Mouse (Mus musculus): ENCODE measurements around the gene Rnf217. TPM values are rescaled to one million over a fixed set of nuclear protein-coding genes. Genes with fewer than 3 reads are reported as not detected.

Rnf217 gene
- polyA plus RNA-seq, 1 experiment from 2014 or later: 1.4 TPM

DNA sequence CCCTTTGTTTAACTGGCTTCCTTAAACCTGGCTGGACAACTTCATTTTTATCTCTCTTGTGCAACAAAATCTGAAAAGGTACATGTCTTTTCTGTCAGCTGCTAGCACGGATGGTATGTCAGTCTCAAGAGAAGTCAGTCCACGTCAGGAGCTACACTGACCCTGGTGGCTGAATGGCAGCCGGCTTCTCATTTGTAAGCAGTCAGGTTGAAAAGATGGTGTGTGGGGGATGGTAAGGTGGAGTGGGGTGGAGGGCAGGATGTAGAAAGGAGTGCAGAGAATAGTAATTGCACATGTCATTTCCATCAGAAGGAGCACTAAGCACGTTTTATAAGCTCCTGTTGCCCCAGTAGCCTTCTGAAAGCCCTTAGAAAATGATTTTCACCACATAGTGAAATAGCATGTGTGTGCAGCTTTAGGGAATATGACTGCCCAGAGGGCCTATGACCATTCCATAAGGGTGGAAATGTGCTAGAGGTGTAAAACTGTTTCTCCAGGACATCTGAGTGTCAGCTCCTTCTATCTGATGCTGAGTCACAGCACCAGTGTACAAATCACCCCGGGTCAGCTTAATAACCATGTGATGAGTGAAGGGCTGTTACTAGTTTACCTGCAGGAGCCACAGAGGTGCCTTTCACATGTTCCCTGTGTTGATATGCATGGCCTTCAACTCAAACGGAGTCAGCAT is 80.5 kb downstream of the Rnf217 start:
- H3K4me1 ChIP-seq (ENCODE audit: control insufficient read depth, insufficient read depth, low read length): no peaks in the 10 kb centered on the region
- H3K27me3 ChIP-seq (ENCODE audit: control insufficient read depth, insufficient read depth, low read length): no peaks in the 10 kb centered on the region
- no peak overlapping the region for H3K9ac ChIP-seq (ENCODE audit: low read length)
- no peak overlapping the region for H3K4me2 ChIP-seq (ENCODE audit: low read depth, low read length)
- no peak overlapping the region for H3K27ac ChIP-seq (ENCODE audit: low read length)
- H3K9me3 ChIP-seq (replicated peaks; ENCODE audit: control insufficient read depth, low read length): no peaks in the 10 kb centered on the region
- 46% methylated on average over 6 of the region's 6 CpGs for WGBS
- no peak for ATAC-seq (ENCODE audit: insufficient read depth, low FRiP score)
- H3K4me3 ChIP-seq (replicated peaks; ENCODE audit: low read length): no peak overlapping the region
- H3K36me3 ChIP-seq (ENCODE audit: control insufficient read depth, insufficient read depth, low read length): no peaks in the 10 kb centered on the region

DNA sequence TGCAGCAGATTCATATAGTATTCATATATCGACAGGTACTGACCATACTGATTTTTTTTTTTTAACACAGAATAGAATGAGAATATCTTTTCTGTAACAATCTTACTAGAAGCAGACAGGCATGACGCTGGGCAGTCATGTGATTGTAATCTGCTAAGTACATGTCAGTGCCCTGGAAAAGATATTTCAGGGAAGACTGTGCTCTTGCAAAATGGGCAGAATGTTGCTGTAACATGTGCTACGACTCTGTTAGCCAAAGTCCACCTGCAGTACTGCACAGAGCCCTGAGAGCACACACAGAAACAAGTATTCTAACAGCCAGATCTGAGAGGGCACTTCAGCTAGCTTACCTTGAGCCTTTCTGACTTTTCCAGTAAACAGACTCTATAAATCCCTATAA is 83.3 kb downstream of the Rnf217 start:
- Histone ChIP-seq H3K4me1 (ENCODE audit: control insufficient read depth, insufficient read depth, low read length) (no peaks in the 10 kb centered on the region), H3K9me3 (replicated peaks; ENCODE audit: control insufficient read depth, low read length) (no peaks in the 10 kb centered on the region), H3K36me3 (ENCODE audit: control insufficient read depth, insufficient read depth, low read length) (no peaks in the 10 kb centered on the region), H3K9ac (ENCODE audit: low read length) (no peak overlapping the region), H3K4me3 (replicated peaks; ENCODE audit: low read length) (no peak overlapping the region), H3K4me2 (ENCODE audit: low read depth, low read length) (no peak overlapping the region), H3K27ac (ENCODE audit: low read length) (no peak overlapping the region), H3K27me3 (ENCODE audit: control insufficient read depth, insufficient read depth, low read length) (no peaks in the 10 kb centered on the region)
- 88% methylated on average over 3 of the region's 3 CpGs for WGBS
- ATAC-seq (ENCODE audit: insufficient read depth, low FRiP score): no peak

DNA sequence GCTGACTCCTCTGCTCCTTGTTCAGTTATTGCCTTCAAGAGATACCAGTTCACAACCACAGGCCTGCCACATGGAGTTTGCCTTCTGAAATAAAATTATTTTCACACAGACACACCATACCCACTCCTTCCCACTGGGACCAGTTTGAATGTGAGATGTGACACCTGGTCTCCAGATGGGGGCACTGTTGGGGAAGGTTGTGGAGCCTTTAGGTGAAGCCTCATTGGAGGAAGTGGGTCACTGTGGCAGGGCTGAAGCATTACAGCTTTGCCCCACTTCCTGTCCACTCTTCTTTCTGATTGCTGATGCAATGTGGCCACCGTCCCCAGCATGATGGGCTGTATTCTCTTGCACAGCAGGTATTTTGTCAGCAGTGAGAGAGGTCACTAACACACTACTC is 89.6 kb downstream of the Rnf217 start:
- Histone ChIP-seq H3K4me2 (ENCODE audit: low read depth, low read length) (no peak overlapping the region), H3K9ac (ENCODE audit: low read length) (no peak overlapping the region), H3K36me3 (ENCODE audit: control insufficient read depth, insufficient read depth, low read length) (no peaks in the 10 kb centered on the region), H3K9me3 (replicated peaks; ENCODE audit: control insufficient read depth, low read length) (no peaks in the 10 kb centered on the region), H3K4me1 (ENCODE audit: control insufficient read depth, insufficient read depth, low read length) (no peaks in the 10 kb centered on the region), H3K27ac (ENCODE audit: low read length) (no peak overlapping the region), H3K4me3 (replicated peaks; ENCODE audit: low read length) (no peak overlapping the region), H3K27me3 (ENCODE audit: control insufficient read depth, insufficient read depth, low read length) (no peaks in the 10 kb centered on the region)
- ATAC-seq (ENCODE audit: insufficient read depth, low FRiP score): no peak
- 62% methylated on average over 1 of the region's 1 CpGs for WGBS

DNA sequence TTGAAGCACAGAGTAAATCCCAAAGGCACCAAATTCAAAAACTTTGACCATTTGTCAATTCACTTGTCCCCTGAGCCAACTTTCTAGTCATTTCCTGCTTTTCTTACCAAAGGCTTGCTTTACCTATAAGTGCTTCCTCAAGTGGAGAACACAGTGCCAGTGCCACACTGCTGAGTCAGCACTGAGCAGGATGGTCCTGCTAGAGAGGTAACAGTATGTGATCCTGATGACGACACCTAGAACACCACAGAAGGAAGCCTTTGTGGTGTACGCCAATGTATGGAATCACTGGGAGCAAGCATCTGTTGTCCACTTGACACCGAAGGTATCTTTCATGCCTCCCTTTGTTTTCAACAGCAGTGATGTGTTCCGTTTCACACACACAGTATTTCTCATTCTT is 90.8 kb downstream of the Rnf217 start:
- Histone ChIP-seq H3K4me1 (ENCODE audit: control insufficient read depth, insufficient read depth, low read length) (no peaks in the 10 kb centered on the region), H3K9me3 (replicated peaks; ENCODE audit: control insufficient read depth, low read length) (no peaks in the 10 kb centered on the region), H3K4me2 (ENCODE audit: low read depth, low read length) (no peak overlapping the region), H3K27me3 (ENCODE audit: control insufficient read depth, insufficient read depth, low read length) (no peaks in the 10 kb centered on the region), H3K36me3 (ENCODE audit: control insufficient read depth, insufficient read depth, low read length) (no peaks in the 10 kb centered on the region), H3K4me3 (replicated peaks; ENCODE audit: low read length) (no peak overlapping the region), H3K9ac (ENCODE audit: low read length) (no peak overlapping the region), H3K27ac (ENCODE audit: low read length) (no peak overlapping the region)
- WGBS: 89% methylated on average over 4 of the region's 4 CpGs
- no peak for ATAC-seq (ENCODE audit: insufficient read depth, low FRiP score)

DNA sequence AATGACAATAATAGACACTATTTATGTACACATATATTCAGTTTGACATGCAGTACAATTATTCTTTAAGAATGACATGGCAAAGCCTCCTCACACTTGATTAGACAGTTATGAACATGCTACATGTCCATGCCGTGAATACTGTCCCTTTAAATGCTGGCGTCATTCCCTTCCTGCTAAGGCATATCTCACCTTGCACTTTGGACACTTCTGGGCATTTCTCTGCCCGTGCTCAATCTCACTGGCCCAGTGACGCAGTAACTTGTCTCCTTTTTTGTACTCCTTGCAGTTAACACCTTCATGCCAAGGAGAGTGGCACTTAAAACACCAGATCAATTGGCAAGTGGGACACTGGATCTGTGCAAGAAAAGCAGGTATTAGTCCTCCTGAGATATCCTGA is 91.8 kb downstream of the Rnf217 start:
- H3K36me3 ChIP-seq (ENCODE audit: control insufficient read depth, insufficient read depth, low read length): no peaks in the 10 kb centered on the region
- no peaks in the 10 kb centered on the region for H3K4me1 ChIP-seq (ENCODE audit: control insufficient read depth, insufficient read depth, low read length)
- H3K4me2 ChIP-seq (ENCODE audit: low read depth, low read length): no peak overlapping the region
- H3K9me3 ChIP-seq (replicated peaks; ENCODE audit: control insufficient read depth, low read length): no peaks in the 10 kb centered on the region
- WGBS: 70% methylated on average over 4 of the region's 4 CpGs
- no peak overlapping the region for H3K4me3 ChIP-seq (replicated peaks; ENCODE audit: low read length)
- peak; percentile 66 for ATAC-seq (ENCODE audit: insufficient read depth, low FRiP score)
- no peak overlapping the region for H3K9ac ChIP-seq (ENCODE audit: low read length)
- no peaks in the 10 kb centered on the region for H3K27me3 ChIP-seq (ENCODE audit: control insufficient read depth, insufficient read depth, low read length)
- H3K27ac ChIP-seq (ENCODE audit: low read length): no peak overlapping the region

DNA sequence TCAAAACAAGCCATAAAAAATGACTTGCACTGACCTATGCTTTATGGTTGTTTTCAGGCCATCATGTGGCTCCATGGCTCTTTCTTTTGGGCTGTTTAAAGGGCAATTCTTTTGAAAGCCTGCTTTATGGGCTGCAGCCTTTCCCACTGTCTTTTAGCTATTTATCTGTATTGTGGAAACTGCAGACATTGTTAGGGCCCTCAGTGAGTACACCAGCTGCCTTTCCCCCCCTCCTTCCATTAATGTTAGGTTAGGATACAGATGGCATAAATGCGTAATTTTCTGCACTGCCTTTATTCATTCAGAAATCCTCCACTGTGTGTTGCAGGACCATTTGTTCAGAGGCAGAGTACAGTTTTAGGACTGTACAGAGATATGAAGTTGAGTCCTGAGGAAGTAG is 93.1 kb downstream of the Rnf217 start:
- H3K4me2 ChIP-seq (ENCODE audit: low read depth, low read length): no peak overlapping the region
- H3K9me3 ChIP-seq (replicated peaks; ENCODE audit: control insufficient read depth, low read length): no peaks in the 10 kb centered on the region
- H3K4me1 ChIP-seq (ENCODE audit: control insufficient read depth, insufficient read depth, low read length): no peaks in the 10 kb centered on the region
- 86% methylated on average over 1 of the region's 1 CpGs for WGBS
- no peak overlapping the region for H3K4me3 ChIP-seq (replicated peaks; ENCODE audit: low read length)
- H3K27ac ChIP-seq (ENCODE audit: low read length): no peak overlapping the region
- no peaks in the 10 kb centered on the region for H3K27me3 ChIP-seq (ENCODE audit: control insufficient read depth, insufficient read depth, low read length)
- no peak for ATAC-seq (ENCODE audit: insufficient read depth, low FRiP score)
- no peaks in the 10 kb centered on the region for H3K36me3 ChIP-seq (ENCODE audit: control insufficient read depth, insufficient read depth, low read length)
- H3K9ac ChIP-seq (ENCODE audit: low read length): no peak overlapping the region

DNA sequence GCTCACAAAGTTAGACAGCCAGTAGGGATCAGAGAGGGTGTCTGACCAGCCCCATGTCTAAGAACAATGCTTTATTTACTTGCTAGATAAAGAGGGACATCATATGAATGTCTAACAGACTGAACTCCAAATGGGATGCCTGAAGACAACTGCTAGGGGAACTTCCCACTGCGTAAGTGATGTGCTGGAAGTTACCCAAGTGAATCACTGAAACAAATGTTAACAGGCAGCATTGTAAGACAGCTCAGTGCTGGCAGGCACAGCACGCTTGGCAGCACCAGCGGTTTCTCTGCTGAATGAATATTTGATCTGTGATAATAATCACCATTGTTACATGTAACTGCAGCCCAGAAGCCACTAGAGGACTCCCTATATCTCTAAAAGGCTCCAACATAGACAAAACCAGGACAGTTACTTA is 104.8 kb downstream of the Rnf217 start:
- 58% methylated on average over 3 of the region's 3 CpGs for WGBS
- Histone ChIP-seq H3K4me2 (ENCODE audit: low read depth, low read length) (no peak overlapping the region), H3K9ac (ENCODE audit: low read length) (no peak overlapping the region), H3K27ac (ENCODE audit: low read length) (no peak overlapping the region), H3K36me3 (ENCODE audit: control insufficient read depth, insufficient read depth, low read length) (no peaks in the 10 kb centered on the region), H3K9me3 (replicated peaks; ENCODE audit: control insufficient read depth, low read length) (no peaks in the 10 kb centered on the region), H3K4me3 (replicated peaks; ENCODE audit: low read length) (no peak overlapping the region), H3K27me3 (ENCODE audit: control insufficient read depth, insufficient read depth, low read length) (no peaks in the 10 kb centered on the region), H3K4me1 (ENCODE audit: control insufficient read depth, insufficient read depth, low read length) (no peaks in the 10 kb centered on the region)
- peak; percentile 37; the same call in 1 of the 2 replicates for ATAC-seq (ENCODE audit: insufficient read depth, low FRiP score)

DNA sequence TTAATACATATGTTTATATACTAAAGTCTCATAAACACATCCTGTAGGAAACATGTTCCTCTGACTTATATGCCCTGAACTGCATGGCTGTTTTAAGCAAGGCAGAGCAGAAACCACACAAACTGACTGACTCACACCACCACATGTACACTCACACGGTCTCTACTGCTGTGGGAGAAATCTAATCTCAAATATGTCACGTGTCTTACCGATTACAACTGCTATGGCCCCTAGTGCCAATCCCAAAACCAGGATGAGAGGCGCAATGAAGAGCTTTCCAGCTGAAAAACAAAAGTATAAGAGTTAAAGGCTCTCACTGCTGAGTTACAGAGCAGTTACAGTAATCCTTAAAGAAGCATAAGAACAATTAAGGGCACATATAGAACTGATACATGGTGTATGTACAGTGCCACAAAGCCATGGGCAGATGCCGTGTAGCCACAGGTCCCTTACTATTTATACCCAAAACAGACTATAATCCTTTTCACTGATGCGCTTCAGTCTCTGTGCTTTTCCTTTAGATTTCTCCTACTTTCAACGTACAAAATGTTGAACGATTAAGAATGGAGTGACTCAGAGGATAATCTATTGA is 105.3 kb downstream of the Rnf217 start:
- WGBS: 82% methylated on average over 8 of the region's 8 CpGs
- Histone ChIP-seq H3K9me3 (replicated peaks; ENCODE audit: control insufficient read depth, low read length) (no peaks in the 10 kb centered on the region), H3K36me3 (ENCODE audit: control insufficient read depth, insufficient read depth, low read length) (no peaks in the 10 kb centered on the region), H3K9ac (ENCODE audit: low read length) (no peak overlapping the region), H3K4me1 (ENCODE audit: control insufficient read depth, insufficient read depth, low read length) (no peaks in the 10 kb centered on the region), H3K4me3 (replicated peaks; ENCODE audit: low read length) (no peak overlapping the region), H3K27ac (ENCODE audit: low read length) (no peak overlapping the region), H3K27me3 (ENCODE audit: control insufficient read depth, insufficient read depth, low read length) (no peaks in the 10 kb centered on the region), H3K4me2 (ENCODE audit: low read depth, low read length) (no peak overlapping the region)
- ATAC-seq (ENCODE audit: insufficient read depth, low FRiP score): no peak

DNA sequence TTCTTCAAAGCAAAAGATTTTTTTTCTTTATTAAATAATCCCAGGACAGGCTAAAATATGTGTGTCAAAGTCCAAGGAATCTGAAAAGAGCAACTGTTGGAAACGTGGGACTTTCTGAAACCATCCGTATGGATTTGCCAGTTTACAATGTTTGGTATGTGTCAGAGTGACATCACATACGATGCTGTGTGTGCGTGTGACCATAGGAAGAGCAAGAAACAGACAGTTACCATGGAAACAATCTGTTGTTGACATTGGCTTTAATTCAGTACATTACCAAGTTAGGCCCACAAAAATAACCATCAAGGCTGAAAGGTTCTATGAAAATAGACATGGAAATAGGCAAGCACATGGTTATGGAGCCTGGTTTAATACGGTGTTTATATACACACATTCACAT is 107.3 kb downstream of the Rnf217 start:
- Histone ChIP-seq H3K4me2 (ENCODE audit: low read depth, low read length) (no peak overlapping the region), H3K9me3 (replicated peaks; ENCODE audit: control insufficient read depth, low read length) (no peaks in the 10 kb centered on the region), H3K27me3 (ENCODE audit: control insufficient read depth, insufficient read depth, low read length) (no peaks in the 10 kb centered on the region), H3K36me3 (ENCODE audit: control insufficient read depth, insufficient read depth, low read length) (no peaks in the 10 kb centered on the region), H3K27ac (ENCODE audit: low read length) (no peak overlapping the region), H3K9ac (ENCODE audit: low read length) (no peak overlapping the region), H3K4me3 (replicated peaks; ENCODE audit: low read length) (no peak overlapping the region), H3K4me1 (ENCODE audit: control insufficient read depth, insufficient read depth, low read length) (no peaks in the 10 kb centered on the region)
- ATAC-seq (ENCODE audit: insufficient read depth, low FRiP score): no peak
- 72% methylated on average over 5 of the region's 5 CpGs for WGBS

Measured in stomach, embryonic 16.5 days (tissue).